Mouse (Mus musculus): ENCODE data around the gene Mmp10.

Mmp10 gene

DNA sequence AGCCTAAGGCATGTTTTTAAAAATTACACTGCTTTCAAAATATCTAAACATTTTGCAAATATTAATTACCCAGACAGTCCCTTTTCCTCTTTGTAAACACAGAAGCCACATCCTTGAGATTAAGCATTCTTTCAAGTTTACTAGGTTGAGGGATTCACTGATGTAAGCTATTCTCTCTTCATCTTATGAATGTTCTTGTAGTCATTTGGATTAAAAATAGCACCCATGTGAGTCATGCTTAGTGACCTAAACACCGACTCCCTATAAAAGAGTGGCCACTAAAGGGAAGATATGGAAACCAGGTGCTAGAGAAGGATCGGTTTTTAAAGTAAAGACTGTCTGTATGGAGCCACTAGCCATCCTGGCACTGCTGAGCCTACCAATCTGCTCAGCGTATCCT, at the start of gene Mmp10:
Gene Mmp10 (plus strand): TSS at position 302 of the 400 bp plus-strand sequence.
- DNase-seq, result no peak

DNA sequence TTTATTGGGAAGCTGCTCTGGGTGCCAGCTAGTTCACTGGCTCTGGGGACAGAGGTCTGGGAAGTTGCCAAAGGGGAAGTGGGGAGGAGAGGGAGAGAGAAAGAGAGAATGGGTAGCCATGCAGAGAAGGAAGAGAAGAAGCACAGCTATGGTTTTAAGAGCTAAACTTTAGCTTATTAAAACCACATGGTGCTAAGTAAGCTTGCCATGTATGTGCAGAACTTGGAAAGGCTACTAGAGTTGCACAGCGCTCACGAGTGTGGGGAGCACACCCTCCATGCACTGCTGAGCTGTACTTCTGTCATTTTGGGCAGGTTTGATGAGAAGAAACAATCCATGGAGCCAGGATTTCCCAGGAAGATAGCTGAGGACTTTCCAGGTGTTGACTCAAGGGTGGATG, 48.9 kb upstream of the Mmp10 start:
- no peak for DNase-seq

DNA sequence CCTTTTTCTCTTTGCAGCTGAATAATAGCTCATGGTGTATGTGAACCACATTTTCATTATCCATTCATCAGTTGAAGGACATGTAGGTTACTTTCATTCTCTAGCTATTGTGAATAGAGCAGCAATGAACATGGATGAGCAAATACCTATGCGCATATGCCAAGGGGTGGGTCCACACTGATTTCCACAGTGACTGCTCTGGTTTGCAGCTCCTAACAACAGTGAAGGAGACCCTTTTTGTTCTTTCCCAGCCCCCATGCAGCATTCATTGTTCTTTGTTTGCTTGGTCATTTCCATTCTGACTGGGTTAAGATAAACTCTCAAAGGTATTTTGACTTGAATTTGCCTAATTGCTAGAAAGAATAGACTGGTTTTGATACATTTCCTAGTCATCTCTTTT, 31.9 kb upstream of the Mmp10 start:
- DNase-seq, result no peak

DNA sequence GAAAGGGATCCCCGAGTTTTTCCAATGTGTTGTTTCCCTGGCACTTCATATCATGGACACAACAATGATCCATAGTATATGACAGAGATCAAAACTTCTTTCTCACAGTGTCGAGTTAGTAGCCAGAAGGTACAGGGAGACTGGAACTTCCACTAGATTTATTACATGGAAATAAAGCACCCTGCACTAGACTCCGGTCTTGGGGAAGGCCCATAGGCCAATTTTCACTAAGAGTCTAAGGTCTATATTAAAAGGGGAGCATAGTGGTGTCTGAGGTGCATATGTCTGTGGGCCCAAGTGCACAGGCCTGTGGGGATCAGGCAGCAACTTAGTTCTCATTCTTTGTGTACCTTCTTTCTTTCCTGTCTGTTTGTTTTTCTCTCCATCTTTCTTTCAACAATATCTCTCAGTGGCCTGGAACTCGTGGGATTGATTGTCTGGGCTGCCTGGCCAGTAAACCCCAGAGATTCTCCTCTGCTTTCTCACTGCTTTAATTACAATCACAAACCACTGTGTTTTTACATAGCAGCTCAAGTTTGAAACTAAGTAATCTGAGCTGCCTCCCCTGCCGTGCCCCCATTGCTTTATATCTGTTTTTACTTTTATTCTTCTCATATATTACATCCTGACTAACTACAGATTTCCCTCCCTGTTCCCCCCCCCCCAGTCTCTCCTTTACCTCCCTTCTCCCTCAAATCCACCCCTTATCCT, 18.3 kb upstream of the Mmp10 start:
- no peak for DNase-seq

DNA sequence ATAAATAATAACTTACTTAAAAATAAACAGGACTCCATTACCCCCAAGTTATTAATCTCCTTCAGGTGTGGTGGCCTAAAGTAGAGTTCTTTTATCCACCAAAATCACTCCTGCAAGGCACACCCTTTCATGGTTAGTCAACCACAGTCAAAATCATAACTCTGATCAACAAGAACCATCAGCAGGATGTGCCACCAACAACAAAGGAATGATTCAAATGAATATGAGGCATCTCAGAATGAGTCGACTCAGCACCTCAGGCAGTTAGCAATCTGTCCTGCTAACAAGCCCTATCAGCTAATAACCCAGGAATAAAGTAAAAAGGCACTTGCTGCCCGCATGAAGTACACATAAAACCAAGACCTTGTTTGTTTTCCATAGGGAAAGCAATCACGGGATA, 1.0 kb upstream of the Mmp10 start:
- DNase-seq, result no peak

DNA sequence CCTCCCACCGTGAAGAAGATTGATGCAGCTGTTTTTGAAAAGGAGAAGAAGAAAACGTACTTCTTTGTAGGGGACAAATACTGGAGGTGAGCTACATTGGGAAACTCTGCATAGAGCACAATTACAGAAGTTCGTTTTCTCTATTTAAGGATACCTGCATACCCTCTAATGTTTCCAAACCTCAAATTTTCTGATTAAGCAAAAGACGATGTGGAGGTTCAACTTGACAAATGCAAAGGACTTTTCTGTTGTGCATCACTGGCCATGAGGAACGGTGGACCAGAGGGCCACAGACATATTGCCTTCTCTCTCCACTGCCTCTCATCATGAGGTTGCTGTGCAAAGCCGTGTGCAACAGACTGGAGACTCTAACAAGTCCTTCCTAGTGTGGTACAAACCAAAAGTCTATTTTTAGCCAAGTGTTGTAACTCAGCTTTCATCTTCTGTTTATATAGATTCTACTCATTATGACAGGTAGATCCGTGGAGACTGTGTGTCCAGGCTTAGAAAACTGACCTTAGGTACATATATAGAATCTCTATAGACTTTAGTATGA, 5.2 kb downstream of the Mmp10 start:
- DNase-seq, result no peak

DNA sequence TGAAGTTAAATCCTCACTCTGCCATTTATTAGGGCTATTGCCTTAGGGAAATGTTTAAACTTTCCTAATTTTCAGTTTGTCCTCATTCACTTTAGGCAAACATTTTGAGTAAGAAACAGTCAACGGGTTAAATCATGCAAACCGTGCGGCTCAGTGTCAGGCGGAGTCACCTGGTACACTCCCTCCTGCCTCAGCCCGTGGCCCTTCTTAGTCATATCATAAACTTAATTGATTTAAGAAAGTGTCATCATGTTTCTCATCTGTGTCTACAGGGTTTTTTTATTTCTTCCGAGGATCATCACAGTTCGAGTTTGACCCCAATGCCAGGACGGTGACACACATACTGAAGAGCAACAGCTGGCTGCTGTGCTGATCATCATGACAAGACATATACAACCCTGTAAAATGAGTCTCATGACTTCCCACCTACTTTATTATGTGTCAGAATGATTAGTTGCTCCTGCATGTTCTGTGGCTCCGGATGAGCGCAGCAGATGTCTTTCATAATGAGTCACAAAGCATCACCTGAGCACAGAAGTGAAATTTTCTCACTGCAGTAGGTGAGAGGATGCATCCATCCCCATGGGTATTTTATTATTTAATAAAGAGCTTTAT, 7.6 kb downstream of the Mmp10 start:
- DNase-seq, result no peak

DNA sequence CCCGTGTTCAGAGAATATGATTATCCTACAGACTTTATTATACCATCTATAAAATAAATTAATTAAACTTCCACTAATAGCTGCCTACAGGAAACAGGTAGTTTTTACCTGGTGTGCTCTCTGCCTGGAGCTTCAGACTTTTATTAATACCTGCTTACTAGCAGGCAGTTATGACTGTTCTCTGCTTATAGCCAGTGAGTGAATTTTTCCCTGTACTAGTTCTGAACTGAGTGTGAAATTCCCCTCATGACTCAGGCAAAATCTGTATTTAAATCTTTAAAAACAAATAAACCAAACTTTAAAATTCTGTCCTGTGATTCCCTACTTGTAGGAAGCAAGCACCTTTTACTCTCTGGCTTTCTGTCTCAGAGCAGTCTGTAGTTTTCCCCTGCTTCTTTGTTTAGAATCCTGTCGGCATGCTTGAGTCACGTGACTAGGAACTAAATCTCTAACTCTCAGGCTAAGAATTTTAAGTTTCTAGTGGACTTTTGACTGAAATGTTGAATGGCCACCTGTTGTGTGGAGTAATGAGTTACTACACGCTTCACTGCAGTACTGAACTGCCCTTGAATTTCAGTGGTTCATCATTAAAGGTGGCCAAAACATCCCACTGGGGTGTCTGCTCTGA, 15.9 kb downstream of the Mmp10 start:
- DNase-seq, result no peak

DNA sequence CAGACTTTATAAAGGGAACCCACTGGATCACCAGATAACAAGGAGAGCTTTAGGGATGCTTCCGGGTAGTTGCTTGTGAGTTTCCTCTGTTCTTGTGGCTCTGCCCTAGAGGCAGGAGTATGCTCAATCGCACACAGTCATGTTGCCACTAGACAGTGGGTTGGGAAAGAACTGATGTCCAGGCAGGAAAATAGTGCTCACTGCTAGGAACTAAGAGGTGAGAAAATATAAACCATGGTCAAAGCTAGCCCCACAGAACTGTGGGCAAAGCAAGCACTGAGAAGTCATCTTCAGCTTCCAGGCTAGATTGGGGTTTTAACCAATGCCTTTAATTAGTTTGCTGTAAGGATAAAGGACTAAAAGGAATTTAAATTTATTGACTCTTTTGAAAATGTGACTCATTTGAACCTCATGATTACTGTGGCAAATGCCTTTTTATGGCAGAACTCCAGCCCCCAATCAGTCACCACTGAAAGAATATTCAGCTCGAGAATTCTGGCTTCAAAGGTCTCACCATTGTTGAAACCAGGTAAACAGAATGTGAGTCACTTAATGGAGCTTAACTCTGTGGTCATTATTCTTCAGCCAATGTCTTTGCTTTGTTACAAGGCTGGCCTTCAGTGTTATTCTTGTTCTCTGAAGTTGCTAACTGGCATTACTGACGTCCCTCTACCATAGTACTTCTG, 24.2 kb downstream of the Mmp10 start:
- no peak for DNase-seq

DNA sequence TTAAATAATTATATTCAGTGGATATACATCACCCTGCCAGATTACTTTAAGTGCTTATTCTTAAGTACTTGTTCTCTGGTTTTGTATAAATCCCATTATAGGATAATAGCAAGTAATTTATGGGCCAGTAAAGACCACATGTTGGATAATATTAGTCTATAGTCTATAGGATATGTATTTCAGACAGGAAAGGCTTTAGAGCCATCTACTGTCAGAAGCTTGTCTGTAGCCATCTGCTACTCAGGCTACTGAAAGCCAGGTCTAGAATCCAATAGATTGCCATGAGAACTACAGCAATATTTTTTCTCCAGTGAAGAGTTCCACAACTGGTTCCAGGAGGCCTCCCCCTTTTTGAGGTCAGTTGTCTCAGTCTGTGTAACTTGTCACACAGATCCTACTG, 40.6 kb downstream of the Mmp10 start:
- DNase-seq, result no peak

DNA sequence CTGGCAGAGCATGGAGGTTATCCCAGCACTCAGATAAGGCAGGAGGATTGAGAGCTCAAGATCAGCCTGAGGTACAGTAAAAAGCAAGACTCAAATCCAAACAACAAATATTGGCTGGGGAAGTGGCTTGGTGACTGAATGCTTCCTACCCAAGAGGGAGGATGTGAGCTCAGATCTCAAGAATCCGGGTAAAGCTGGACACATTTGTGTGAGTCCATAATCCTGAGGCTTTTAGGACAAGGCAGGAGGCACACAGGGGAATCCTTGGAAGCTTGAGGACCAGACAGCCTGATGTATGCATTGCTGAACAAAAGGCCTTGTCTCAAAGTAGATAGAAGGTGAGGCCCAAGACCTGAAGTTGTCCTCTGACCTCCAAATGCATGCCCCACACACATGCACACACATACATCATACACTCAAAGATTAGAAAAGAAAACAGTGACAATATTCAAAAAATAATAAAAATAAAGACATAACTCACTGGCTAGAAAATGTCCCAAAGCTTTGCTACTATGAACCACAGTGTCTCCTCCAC, 42.8 kb downstream of the Mmp10 start:
- DNase-seq, result no peak

DNA sequence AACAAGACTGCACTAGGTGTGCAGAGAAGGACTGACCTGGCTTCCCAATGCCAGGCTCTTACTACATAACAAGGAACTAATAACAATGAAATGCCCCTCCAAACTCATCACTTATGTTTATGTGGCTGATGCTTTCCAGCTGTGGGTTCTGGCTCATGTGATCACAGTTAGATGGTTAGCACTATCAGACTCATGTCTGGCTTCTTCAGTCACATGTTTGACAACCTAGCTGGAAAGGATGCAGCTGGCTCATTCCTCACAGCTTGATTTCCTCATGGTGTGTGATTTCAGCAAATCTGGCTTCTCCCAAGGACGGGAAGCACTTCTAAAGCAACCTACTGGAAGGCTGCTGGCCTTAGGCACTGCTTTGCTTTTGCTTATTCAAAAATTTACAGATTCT, 43.3 kb downstream of the Mmp10 start:
- no peak for DNase-seq

DNA sequence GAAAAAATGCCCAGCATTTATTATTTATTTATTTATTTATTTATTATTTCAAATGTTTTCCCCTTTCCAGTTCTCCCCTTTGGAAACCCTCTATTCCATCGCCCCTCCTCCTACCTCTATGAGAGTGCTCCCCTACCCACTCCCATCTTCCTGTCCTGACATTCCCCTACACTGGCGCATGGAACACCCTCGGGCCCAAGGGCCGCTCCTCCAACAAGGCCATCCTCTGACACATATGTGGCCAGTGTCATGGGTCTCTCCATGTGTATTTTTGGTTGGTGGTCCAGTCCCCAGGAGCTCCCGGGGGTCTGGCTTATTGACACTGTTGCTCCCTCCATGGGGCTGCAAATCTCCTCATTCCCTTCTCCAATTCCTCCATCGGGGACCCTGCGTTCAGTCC, 43.8 kb downstream of the Mmp10 start:
- no peak for DNase-seq

DNA sequence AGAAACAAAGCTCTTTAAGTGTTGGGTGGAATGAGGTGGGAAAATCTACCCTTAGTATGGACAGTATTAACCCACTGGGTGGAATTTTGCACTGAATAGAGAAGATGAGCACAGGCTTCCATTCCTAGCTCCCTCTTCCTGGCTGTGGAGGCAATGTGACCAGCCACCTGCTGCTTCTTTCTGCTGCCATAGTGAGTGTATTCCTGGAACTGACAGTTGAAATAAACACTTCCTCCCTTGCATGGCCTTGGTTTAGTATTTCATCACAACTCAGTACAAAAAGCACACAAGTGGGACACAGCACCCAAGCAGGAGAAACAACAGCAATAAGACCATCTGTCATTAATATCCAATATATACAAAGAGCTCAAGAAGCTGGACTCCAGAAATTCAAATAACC, 49.8 kb downstream of the Mmp10 start:
- DNase-seq, result no peak

DNA sequence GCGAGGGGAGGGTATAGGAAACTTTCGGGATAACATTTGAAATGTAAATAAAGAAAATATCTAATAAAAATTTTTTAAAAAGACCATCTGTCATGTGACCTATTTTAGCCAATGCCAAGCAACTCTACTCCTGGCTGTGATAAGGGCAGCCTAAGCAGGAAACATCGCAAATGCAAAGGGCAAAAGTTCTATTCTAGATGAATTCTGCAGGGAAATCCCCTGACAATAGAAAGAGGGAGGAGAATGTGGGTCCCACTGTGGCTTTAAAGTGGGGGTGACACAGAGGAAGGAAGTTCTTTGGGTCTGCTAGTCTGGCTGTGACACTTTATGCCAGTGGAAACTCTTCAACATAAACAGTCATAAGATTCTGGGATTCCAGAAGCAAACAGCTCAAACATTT, 51.4 kb downstream of the Mmp10 start:
- no peak for DNase-seq

DNA sequence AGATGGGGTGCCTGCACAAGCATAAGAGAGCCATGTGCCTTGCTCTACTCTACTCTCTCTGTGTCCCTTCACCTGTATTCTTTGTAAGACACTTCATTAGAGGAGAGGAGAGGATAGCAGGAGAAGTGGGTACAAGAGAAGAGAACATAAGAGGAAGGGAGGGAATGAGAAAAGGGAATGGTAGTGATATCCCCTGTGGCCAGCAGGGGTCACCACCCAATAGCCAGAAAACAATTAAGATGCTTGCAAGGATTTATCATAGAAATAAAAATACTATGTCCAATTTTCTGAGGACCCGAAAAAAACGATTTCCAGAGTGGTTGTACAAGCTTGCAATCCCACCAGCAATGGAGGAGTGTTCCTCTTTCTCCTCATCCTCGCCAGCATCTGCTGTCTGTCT, 52.2 kb downstream of the Mmp10 start:
- no peak for DNase-seq

DNA sequence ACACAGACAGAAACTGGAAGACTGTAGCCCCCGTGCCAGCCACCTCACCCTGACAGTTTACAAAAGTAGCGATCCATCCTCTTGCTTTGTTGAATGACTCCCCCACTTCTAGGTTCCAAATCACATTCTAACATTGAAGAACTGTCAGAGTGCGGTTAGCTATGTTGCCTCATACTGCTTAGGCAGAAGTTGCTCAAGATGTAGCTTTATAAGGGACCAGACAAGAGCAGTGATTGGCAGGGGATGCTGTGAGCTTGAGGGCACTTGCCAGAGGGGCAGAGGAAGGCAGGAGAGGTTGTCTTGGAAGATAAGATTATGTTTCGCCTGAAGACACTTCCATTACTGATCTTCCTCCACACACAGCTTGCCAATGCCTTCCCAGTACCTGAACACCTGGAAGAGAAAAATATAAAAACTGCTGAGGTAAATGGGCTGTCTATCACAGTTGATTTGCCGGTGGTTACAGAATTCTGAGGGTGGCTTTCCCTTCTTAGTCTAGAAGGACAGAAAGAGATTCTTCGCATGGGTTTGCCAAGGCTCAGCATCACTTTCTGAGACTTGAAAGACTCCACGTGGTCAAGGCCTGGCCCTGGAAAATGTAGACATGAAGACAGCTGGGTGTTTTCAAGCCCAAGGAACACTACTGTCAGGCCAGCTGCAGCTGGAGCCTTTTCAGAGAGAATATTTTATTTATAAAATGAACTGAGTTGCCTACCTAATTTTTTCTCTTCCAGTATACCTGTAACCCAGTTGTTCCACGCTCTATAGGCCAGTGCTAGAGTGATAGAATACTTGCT, 56.3 kb downstream of the Mmp10 start, which contains the start of gene Mmp8:
Gene Mmp8 (plus strand): TSS at position 236 of the 797 bp plus-strand sequence.
- DNase-seq, result no peak
